In genomic region chr4:107484221-107484575, GRCm38 (mm10) we compare ENCODE assay signal across 17 mouse cellular contexts. TPM values are rescaled to one million over a fixed set of nuclear protein-coding genes. Genes with fewer than 3 reads are reported as not detected.
A peak's percentile ranks its signal among the peaks of the same experiment; 100 is the strongest.
DNase-seq lines count a peak whose midpoint lies in the region; ATAC-seq lines count a peak whose summit lies in the region.
"Had no signal": no experiment of that assay in that cellular context is flagged by ENCODE, and none has a peak within 500 bp of the region (broad histone marks: within the 10 kb centered on the region; RNA-seq: fewer than 3 reads in every experiment).

No protein-coding gene starts in this region.

- DNase-seq in cerebellum, postnatal 14 days, result peak; percentile 51 to 58
- peak; percentile 25 to 34 for DNase-seq in layer of hippocampus, postnatal 10 days (ENCODE audit: low spot score in 2 of 2)
- DNase-seq in layer of hippocampus, adult 11-12 months (ENCODE audit: low spot score), result no peak
- DNase-seq in right cerebral cortex, postnatal 4 days, result peak; percentile 20
- DNase-seq in right cerebral cortex, postnatal 36 days (ENCODE audit: low spot score in 2 of 2), result no peak
- DNase-seq in spleen, postnatal 10 days (ENCODE audit: low spot score in 2 of 2), result no peak
- DNase-seq: adrenal gland, adult 2 months; adrenal gland, postnatal 10 days; adrenal gland, postnatal 25 days; cerebellum, adult 11-12 months; cerebellum, adult 2 months; cerebellum, adult 9-11 months; cerebellum, postnatal 36 days; embryo, embryonic 11 days had no signal

- ATAC-seq in cerebellum, adult (ENCODE audit: insufficient number of reproducible peaks, low FRiP score, low TSS enrichment), result no peak
- ATAC-seq: forebrain, embryonic 15.5 days had no signal

RNA-seq across cellular contexts. Expression of gene Glis1, which starts 49.8 kb away (rescaled TPM):
- 1 to 10 TPM; 1.1 to 2.4 TPM for total RNA-seq in layer of hippocampus, postnatal 10 days (2021)
- total RNA-seq: common myeloid progenitor, adult 5-6 weeks had no signal

Comparison
In these comparisons a context has a peak if more than half of its experiments do, and no peak if none do; other contexts are left out.
1. DNase-seq: peak in cerebellum, postnatal 14 days (2 of 2), layer of hippocampus, postnatal 10 days (2 of 2) and right cerebral cortex, postnatal 4 days (single experiment); none in layer of hippocampus, adult 11-12 months (single experiment), right cerebral cortex, postnatal 36 days (0 of 2) and spleen, postnatal 10 days (0 of 2).